Mouse (Mus musculus) neural tube, embryonic 15.5 days (tissue): ENCODE results near the gene Clptm1. TPM values are rescaled to one million over a fixed set of nuclear protein-coding genes. Genes with fewer than 3 reads are reported as not detected.

ENCODE experiments used
- ATAC-seq: fragments of 200-750 bp; cut with Nextera tagmentation; 2 replicates; pipeline ENCODE4 v1.8.0; 2017; ENCODE audit warnings: mild to moderate bottlenecking, moderate TSS enrichment, moderate library complexity; ENCODE audit not compliant: low FRiP score
- H3K27ac ChIP-seq: fragments of 300-500 bp; sonication (generic); replicated peaks from 2 replicates; pipeline ENCODE4 v1.5.1; 2015; ENCODE audit warnings: mild to moderate bottlenecking, inconsistent platforms
- H3K27me3 ChIP-seq: fragments of 300-500 bp; sonication (generic); replicated peaks from 2 replicates; pipeline ENCODE4 v1.6.1; 2015; ENCODE audit warnings: inconsistent platforms
- H3K36me3 ChIP-seq: fragments of 300-500 bp; sonication (generic); 2 replicates; pipeline ENCODE4 v1.6.1; 2015; ENCODE audit warnings: inconsistent platforms
- H3K4me1 ChIP-seq: fragments of 300-500 bp; sonication (generic); 2 replicates; pipeline ENCODE4 v1.6.1; 2015; ENCODE audit warnings: inconsistent platforms
- H3K4me2 ChIP-seq: fragments of 300-500 bp; sonication (generic); 2 replicates; pipeline ENCODE4 v1.6.1; 2015; ENCODE audit warnings: inconsistent platforms, mild to moderate bottlenecking, moderate library complexity
- H3K4me3 ChIP-seq: fragments of 300-500 bp; sonication (generic); replicated peaks from 2 replicates; pipeline ENCODE4 v1.5.1; 2015; ENCODE audit warnings: mild to moderate bottlenecking, inconsistent platforms
- H3K9ac ChIP-seq: fragments of 300-500 bp; sonication (generic); replicated peaks from 2 replicates; pipeline ENCODE4 v1.6.1; 2015; ENCODE audit warnings: mild to moderate bottlenecking, inconsistent platforms
- H3K9me3 ChIP-seq: fragments of 300-500 bp; sonication (generic); replicated peaks from 2 replicates; pipeline ENCODE4 v1.6.1; 2016; ENCODE audit warnings: inconsistent platforms
- WGBS: fragments of 180-500 bp; shearing (Covaris S2); methylation state at CpG from one replicate; pipeline ENCODE4 v1.1.7; 2015; ENCODE audit warnings: mixed read lengths; 5-methylcytosine and 5-hydroxymethylcytosine counted together
- polyA plus RNA-seq: library from polyadenylated mRNA; unstranded; fragments of >200 nt; fragmentation: Nextera tagmentation; extraction: Ambion mirVana; gene quantifications from 2 replicates; pipeline ENCODE4 v1.2.1, GENCODE M21; 2015

The Clptm1 gene
- polyA plus RNA-seq, 1 experiment from 2014 or later = 140 TPM

GRCm38 (mm10) chr7:19698907-19699826 is 34.3 kb upstream of the Clptm1 start, which contains the start of gene Apoe:
Gene Apoe (minus strand): TSS chr7:19699188.
- peak within 1 kb of the TSS; percentile 71 for H3K27ac ChIP-seq

DNA sequence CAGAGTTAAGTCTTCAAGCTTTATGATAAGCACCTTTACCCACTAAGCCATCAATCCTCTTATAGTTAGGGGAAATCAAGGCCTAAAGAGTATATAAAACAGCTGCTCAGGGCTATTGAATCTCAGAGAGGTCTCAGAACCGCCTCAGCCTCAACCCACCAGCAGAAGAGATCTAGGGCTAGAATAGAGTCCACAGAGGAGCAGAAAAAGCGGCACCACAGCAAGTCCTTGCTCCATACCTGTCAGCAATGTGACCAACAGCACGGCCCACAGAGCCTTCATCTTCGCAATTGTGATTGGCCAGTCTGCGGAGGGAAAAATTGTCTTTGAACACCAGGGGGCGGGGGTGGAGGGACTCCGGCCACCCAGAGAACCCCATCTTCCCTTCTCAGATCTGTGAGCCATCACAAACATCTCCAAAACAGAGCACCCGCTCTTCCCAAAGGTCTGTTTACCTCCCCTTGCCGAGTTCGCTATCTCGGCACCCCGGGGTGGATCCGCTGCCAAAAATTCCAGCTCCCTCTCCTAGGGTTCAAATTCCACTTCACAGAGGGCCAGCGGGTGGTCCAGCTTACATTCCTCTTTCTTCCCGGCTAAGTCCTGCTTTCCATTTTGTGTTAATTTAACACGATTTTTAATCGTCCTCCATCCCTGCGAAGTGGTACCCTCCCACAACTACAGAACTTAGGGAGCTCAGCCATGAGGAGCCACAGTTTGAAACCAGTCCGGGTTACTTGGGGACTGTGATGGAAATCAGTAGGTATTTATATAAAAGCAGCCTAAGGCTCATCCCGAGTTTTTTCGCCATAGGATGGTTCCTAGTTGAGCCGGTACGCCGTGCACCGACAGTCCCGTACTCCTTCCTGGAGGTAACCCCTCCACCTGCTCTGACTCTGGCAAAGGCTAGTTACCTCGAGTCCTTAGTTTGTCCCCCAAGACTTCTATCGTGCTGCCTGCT is 33.4 kb upstream of the Clptm1 start:
- Histone ChIP-seq H3K27ac (peak overlapping the region; percentile 71), H3K4me2 (peak overlapping the region; percentile 60), H3K9ac (peak overlapping the region; percentile 38), H3K36me3 (peaks cover 10% of the 10 kb centered on the region; the same call in 1 of the 2 replicates), H3K9me3 (no peaks in the 10 kb centered on the region), H3K4me3 (peak overlapping the region; percentile 29), H3K4me1 (peaks cover 32% of the 10 kb centered on the region), H3K27me3 (no peaks in the 10 kb centered on the region)
- ATAC-seq = no peak
- WGBS = 4% methylated on average over 28 of the region's 28 CpGs

More at GRCm38 (mm10) chr7:19698907-19699826, 34.3 kb upstream of the Clptm1 start, which contains the start of gene Apoe:
- Histone ChIP-seq H3K27me3 (no peaks in the 10 kb centered on the region), H3K36me3 (peaks cover 14% of the 10 kb centered on the region; the same call in 1 of the 2 replicates), H3K4me3 (peak within 1 kb of the TSS; percentile 29), H3K9me3 (no peaks in the 10 kb centered on the region), H3K4me1 (peaks cover 30% of the 10 kb centered on the region), H3K9ac (peak within 1 kb of the TSS; percentile 38), H3K4me2 (peak within 1 kb of the TSS; percentile 60)
- WGBS = under 1% methylated on average over 20 of the region's 20 CpGs
- ATAC-seq = peak; percentile 62

DNA sequence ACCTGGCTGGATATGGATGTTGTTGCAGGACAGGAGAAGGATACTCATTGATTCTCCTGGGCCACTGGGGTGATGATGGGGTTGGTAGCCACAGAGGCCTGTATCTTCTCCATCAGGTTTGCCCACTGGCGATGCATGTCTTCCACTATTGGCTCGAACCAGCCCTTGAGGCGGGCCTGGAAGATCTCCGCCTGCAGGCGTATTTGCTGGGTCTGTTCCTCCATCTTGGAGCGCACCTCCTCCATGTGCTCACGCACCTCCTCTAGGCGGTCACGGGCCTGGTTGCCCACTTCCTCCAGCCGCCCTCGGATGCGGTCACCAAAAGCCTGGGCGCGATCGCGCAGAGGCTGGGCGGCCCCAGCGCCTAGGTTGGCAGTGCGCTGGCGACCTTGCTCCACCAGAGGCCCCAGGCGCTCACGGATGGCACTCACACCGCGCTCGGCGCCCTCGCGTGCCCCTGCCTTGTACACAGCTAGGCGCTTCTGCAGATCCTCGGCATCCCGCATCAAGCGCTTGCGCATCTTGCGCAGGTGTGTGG is 31.6 kb upstream of the Clptm1 start:
- H3K4me2 ChIP-seq = 0 out of 2 replicates have a peak overlapping the region, but pooled peaks have one; percentile 60
- H3K9ac ChIP-seq = no peak overlapping the region
- H3K9me3 ChIP-seq = no peaks in the 10 kb centered on the region
- 0 out of 2 replicates have a peak, but pooled peaks cover 4% of the 10 kb centered on the region for H3K36me3 ChIP-seq
- no peak for ATAC-seq
- no peaks in the 10 kb centered on the region for H3K27me3 ChIP-seq
- no peak overlapping the region for H3K4me3 ChIP-seq
- 96% methylated on average over 34 of the region's 34 CpGs for WGBS
- H3K4me1 ChIP-seq = peaks cover 32% of the 10 kb centered on the region
- H3K27ac ChIP-seq = no peak overlapping the region

DNA sequence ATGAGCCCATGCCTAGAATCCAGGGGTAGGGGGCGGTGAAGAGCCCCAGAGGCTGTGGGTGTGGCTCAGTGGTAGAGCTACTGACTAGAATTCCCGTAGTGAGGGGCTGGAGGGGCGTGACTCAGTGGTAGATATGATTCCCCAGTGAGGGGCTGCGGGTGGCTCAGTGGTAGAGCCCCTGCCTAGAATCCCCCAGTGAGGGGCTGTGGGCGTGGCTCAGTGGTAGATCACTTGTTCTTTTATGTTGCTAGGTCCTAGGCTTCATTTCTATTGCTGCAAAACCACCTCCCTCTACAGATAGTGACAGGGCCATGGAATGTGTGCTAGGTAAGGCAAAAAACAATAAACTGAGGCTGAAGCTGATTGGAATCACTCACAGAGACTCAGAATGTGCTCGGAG is 31.0 kb upstream of the Clptm1 start:
- H3K36me3 ChIP-seq = 0 out of 2 replicates have a peak, but pooled peaks cover 4% of the 10 kb centered on the region
- H3K27me3 ChIP-seq = no peaks in the 10 kb centered on the region
- H3K4me2 ChIP-seq = no peak overlapping the region
- no peaks in the 10 kb centered on the region for H3K9me3 ChIP-seq
- ATAC-seq = no peak
- H3K4me3 ChIP-seq = no peak overlapping the region
- H3K4me1 ChIP-seq = peaks cover 30% of the 10 kb centered on the region
- WGBS = 86% methylated on average over 6 of the region's 6 CpGs
- no peak overlapping the region for H3K27ac ChIP-seq
- H3K9ac ChIP-seq = no peak overlapping the region

GRCm38 (mm10) chr7:19695213-19695594 is 30.4 kb upstream of the Clptm1 start:
- WGBS = 60% methylated on average over 8 of the region's 8 CpGs
- Histone ChIP-seq H3K4me2 (no peak overlapping the region), H3K4me3 (no peak overlapping the region), H3K9me3 (no peaks in the 10 kb centered on the region), H3K9ac (no peak overlapping the region), H3K4me1 (peaks cover 28% of the 10 kb centered on the region), H3K36me3 (0 out of 2 replicates have a peak, but pooled peaks cover 4% of the 10 kb centered on the region), H3K27ac (no peak overlapping the region), H3K27me3 (no peaks in the 10 kb centered on the region)
- no peak for ATAC-seq

DNA sequence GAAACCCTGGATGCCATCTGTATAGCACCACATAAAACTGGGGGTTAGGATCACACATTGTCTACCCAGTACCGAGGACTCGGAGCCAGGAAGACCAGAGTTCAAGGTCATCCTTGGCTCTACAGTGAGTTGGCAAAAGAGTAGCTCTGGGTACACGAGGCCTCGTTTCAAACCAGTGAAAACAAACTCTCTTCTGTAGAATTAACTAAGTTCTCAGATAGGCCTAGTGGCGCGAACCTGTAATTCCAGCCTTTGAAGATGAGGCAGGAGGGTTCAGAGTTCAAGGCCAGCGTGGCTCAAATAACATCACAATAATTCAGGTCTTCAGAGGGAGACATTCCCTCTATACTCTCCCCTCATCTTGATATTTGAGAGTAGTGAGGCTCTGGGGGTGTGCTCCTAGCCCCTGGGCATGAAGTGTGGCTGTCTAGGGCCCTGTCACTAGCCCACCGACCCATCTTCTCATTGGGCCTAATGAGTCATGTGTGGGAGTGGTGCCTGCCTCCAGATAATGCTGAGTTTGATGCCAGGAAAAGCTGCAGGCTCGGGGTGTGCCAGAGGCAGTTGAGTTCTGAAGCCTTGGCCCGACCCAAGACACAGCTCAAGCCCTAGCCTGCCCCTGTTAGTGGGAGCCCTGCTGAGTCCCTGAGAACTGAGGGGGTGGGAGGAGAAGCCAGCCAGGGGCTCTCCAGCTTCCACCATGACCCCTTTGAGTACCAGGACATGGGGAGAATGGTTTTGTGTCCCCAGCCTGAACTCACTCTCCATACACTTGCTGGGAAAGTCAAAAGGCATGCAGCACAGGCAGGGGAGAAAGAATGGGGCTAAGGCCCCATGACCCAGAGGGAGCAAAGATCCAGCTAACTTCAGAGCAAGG is 29.7 kb upstream of the Clptm1 start:
- Histone ChIP-seq H3K9ac (no peak overlapping the region), H3K4me3 (no peak overlapping the region), H3K27ac (no peak overlapping the region), H3K4me1 (peaks cover 25% of the 10 kb centered on the region), H3K27me3 (no peaks in the 10 kb centered on the region), H3K4me2 (no peak overlapping the region), H3K9me3 (no peaks in the 10 kb centered on the region), H3K36me3 (0 out of 2 replicates have a peak, but pooled peaks cover 4% of the 10 kb centered on the region)
- whole genome bisulfite sequencing = 89% methylated on average over 10 of the region's 10 CpGs
- no peak for ATAC-seq

GRCm38 (mm10) chr7:19693421-19693820 is 28.6 kb upstream of the Clptm1 start:
- no peaks in the 10 kb centered on the region for H3K9me3 ChIP-seq
- H3K4me2 ChIP-seq = no peak overlapping the region
- ATAC-seq = peak; percentile 46
- no peak overlapping the region for H3K4me3 ChIP-seq
- WGBS = 30% methylated on average over 10 of the region's 10 CpGs
- no peaks in the 10 kb centered on the region for H3K27me3 ChIP-seq
- H3K9ac ChIP-seq = no peak overlapping the region
- H3K27ac ChIP-seq = peak overlapping the region; percentile 56
- H3K36me3 ChIP-seq = 0 out of 2 replicates have a peak, but pooled peaks cover 4% of the 10 kb centered on the region
- peaks cover 14% of the 10 kb centered on the region for H3K4me1 ChIP-seq

DNA sequence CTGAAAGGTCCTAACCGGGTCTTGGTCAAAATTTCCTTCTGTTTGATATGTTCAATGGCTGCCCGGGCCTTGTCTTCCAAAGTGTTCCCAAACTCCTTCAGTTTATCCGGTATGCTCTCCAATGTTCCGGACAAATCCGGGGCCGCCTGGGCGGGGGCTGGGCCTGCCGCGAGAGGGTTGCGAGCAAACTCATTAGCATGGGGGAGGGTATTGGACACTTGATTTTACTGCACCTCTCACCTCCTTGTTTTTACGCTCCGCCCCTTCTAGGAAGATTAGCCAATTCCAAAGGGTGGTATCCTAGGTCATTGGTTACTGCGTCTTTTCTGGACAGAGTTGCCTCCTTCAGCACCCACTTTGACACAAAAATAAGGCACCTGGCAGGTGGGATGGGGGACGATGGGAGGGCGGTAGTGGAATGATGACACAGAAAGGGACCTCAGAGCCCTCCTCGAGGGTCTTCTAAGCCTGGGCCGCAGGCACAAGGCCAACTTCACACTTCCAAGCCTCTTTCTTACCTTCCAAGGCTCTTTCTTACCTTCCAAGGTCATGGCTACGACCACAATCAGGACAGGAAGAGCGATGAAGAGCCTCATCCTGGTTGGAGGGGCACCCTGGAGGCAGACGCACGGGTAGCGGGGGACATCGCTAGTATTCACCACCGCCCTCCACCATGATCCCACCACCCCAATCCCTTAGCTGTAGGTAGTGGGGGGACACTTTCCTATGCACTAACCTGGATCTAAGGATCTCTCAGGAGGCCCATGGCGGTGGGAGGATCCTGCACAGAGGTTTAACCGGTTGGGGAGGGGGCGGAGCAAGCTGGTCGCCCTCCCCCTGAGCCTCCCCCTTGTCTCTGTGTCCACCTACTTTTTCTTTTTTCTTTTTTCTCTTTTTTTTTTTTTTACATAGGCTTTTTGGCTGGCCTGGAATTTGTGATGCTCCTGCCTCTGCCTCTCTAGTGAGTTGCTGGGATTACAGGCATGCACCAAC is 27.3 kb upstream of the Clptm1 start, which contains the start of gene Apoc1:
Gene Apoc1, minus strand, starts transcription at position 788 of the 993 bp plus-strand sequence.
- no peaks in the 10 kb centered on the region for H3K9me3 ChIP-seq
- no peak for ATAC-seq
- peak within 1 kb of the TSS; percentile 56; the same call in 1 of the 2 replicates for H3K27ac ChIP-seq
- H3K4me2 ChIP-seq = no peak within 1 kb of the TSS
- H3K27me3 ChIP-seq = no peaks in the 10 kb centered on the region
- 53% methylated on average over 28 of the region's 28 CpGs for WGBS
- H3K9ac ChIP-seq = no peak within 1 kb of the TSS
- 0 out of 2 replicates have a peak, but pooled peaks cover 4% of the 10 kb centered on the region for H3K36me3 ChIP-seq
- H3K4me3 ChIP-seq = no peak within 1 kb of the TSS
- H3K4me1 ChIP-seq = peaks cover 5% of the 10 kb centered on the region; the same call in 1 of the 2 replicates

DNA sequence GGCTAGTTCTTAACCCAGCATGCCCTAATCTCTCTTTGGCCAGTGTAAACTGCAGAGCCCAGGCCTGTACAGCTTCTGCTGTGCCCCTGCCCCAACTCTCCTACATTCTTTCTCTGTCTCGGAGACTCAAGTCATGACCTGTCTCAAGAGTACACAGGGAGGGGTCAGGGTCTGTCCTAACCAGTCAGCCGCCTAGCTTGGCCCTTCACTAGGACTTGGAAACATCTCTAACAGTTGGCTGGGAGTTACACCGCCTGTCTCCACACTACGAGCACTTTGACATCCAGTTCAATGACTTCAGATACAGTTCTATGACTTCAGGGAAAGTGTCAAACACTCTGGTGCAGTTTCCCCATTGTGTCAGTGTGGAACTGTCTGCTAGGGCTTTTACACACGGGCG is 26.6 kb upstream of the Clptm1 start:
- Histone ChIP-seq H3K27ac (no peak overlapping the region), H3K9ac (no peak overlapping the region), H3K4me2 (no peak overlapping the region), H3K36me3 (no peaks in the 10 kb centered on the region), H3K4me1 (peaks cover 5% of the 10 kb centered on the region; the same call in 1 of the 2 replicates), H3K4me3 (no peak overlapping the region), H3K9me3 (no peaks in the 10 kb centered on the region), H3K27me3 (no peaks in the 10 kb centered on the region)
- WGBS = 78% methylated on average over 6 of the region's 6 CpGs
- no peak for ATAC-seq
